Mouse (Mus musculus): ENCODE data around the gene Rnf182. TPM values are rescaled to one million over a fixed set of nuclear protein-coding genes. Genes with fewer than 3 reads are reported as not detected.

Rnf182 gene
- polyA plus RNA-seq, 1 experiment from 2014 or later, result 0.21 TPM

DNA sequence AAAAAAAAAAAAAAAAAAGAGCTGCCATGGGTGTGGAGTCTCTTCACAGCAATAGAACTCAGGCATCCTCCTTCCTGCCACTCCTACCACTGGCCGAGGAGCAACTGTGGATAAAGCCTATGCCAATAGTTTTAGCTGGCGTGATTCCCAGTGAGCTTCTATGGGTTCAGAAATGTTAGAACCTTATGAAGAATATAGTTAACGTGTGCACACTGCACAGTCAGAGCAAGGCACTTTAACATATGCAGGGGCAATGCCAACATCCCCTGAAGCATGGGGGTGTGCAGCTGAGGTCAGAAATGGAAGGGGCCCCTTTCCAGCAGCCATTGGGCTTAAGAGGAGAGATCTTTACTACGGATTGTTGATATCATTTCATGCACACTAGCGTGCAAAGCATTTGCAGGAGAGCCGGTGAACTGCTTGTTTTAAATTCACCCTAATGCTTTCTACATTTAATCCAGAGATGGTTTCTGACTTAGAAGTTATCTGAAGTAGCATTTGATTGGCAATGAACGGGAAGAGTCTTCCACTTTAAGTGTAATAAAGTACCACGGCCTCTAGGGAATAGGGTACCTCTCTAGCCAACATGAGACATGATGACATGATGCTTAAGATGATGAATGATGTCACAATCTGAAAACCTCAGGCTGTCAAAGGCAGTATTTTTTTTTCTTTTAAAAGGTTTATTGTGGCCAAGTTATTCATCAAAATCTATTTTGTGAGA, 61.8 kb downstream of the Rnf182 start:
- Histone ChIP-seq H3K9me3 (ENCODE audit: control insufficient read depth) (no peaks in the 10 kb centered on the region), H3K4me2 (replicated peaks; ENCODE audit: low read depth) (no peak overlapping the region), H3K4me1 (replicated peaks; ENCODE audit: control insufficient read depth, insufficient read depth, low read length) (no peaks in the 10 kb centered on the region), H3K9ac (ENCODE audit: low read depth, low read length) (no peak overlapping the region), H3K27me3 (replicated peaks; ENCODE audit: control insufficient read depth, insufficient read depth, low read length) (no peaks in the 10 kb centered on the region), H3K4me3 (ENCODE audit: low read depth, low read length) (no peak overlapping the region), H3K27ac (ENCODE audit: low read depth, low read length) (no peak overlapping the region), H3K36me3 (ENCODE audit: control insufficient read depth, insufficient read depth) (no peaks in the 10 kb centered on the region)
- no peak for TF ChIP-seq CTCF (IDR thresholded peaks at IDR 0.05; ENCODE audit: low read depth)
- no peak for ATAC-seq
- 81% methylated on average over 8 of the region's 8 CpGs for WGBS

DNA sequence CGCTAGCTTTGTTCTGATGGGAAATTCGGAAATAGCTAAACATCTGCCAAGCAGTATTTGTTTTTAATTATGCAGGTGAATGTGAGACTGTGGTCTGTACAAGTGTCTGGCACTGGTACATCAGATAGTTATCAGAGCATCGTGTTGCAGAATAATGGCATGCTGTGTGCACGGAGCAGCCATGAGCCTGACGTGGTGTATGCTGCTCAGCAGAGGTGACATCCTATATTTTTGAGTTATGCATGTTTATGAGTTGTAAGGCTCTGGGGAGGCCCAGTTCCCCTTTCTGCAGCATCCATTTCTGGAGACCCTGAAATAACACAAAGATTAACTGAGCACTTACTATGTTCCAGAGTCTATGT, 62.4 kb downstream of the Rnf182 start:
- Histone ChIP-seq H3K4me3 (ENCODE audit: low read depth, low read length) (no peak overlapping the region), H3K4me1 (replicated peaks; ENCODE audit: control insufficient read depth, insufficient read depth, low read length) (no peaks in the 10 kb centered on the region), H3K36me3 (ENCODE audit: control insufficient read depth, insufficient read depth) (no peaks in the 10 kb centered on the region), H3K27me3 (replicated peaks; ENCODE audit: control insufficient read depth, insufficient read depth, low read length) (no peaks in the 10 kb centered on the region), H3K9ac (ENCODE audit: low read depth, low read length) (no peak overlapping the region), H3K27ac (ENCODE audit: low read depth, low read length) (no peak overlapping the region), H3K9me3 (ENCODE audit: control insufficient read depth) (no peaks in the 10 kb centered on the region), H3K4me2 (replicated peaks; ENCODE audit: low read depth) (no peak overlapping the region)
- TF ChIP-seq CTCF (IDR thresholded peaks at IDR 0.05; ENCODE audit: low read depth), result no peak
- WGBS, result 84% methylated on average over 5 of the region's 5 CpGs
- no peak for ATAC-seq

DNA sequence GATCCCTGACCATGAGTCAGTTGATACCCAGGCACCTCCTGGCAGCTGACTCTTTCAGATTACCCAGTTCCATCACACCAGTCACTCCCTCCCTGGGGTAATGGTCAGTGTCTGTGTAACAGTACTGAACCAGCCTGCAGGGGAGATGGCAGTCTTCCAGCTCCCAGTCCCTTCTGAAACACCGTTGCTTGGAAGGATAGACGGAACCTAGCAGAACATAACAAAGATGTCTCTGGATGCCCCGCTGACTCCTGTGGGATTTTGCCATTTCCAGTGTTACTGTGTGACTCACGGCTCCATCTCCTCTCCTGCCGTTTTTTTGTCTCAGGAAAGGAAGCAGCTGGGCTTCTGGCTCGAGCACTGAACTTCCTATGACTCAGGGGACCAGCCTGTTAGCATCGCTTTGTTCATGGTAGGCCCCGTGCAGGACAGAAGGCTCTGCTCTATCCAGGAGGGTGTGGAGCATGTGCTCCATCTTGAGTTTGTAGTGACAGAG, 69.0 kb downstream of the Rnf182 start:
- Histone ChIP-seq H3K4me3 (ENCODE audit: low read depth, low read length) (no peak overlapping the region), H3K9me3 (ENCODE audit: control insufficient read depth) (no peaks in the 10 kb centered on the region), H3K4me1 (replicated peaks; ENCODE audit: control insufficient read depth, insufficient read depth, low read length) (no peaks in the 10 kb centered on the region), H3K27me3 (replicated peaks; ENCODE audit: control insufficient read depth, insufficient read depth, low read length) (no peaks in the 10 kb centered on the region), H3K9ac (ENCODE audit: low read depth, low read length) (no peak overlapping the region), H3K27ac (ENCODE audit: low read depth, low read length) (no peak overlapping the region), H3K36me3 (ENCODE audit: control insufficient read depth, insufficient read depth) (no peaks in the 10 kb centered on the region), H3K4me2 (replicated peaks; ENCODE audit: low read depth) (no peak overlapping the region)
- no peak for ATAC-seq
- no peak for TF ChIP-seq CTCF (IDR thresholded peaks at IDR 0.05; ENCODE audit: low read depth)
- 54% methylated on average over 8 of the region's 8 CpGs for WGBS

DNA sequence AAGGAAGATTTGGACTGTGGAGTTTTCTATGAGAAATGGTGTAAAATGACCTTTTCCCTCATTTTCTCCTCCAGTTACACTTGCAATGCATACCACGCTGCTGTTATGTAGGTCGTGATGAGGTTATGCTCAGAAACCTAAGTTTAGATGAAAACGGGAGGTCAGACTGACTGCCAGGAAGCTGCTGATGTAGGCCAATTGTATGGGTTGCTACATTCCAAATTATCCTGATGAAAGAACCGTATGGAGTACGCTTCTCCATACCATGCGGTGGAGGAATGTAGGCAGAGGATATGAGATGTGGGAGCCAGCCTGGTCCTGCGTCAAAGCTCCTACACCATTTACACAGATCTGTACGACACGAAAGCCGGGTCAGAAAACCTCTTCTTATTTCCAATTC, 72.6 kb downstream of the Rnf182 start:
- ATAC-seq, result no peak
- no peak for TF ChIP-seq CTCF (IDR thresholded peaks at IDR 0.05; ENCODE audit: low read depth)
- Histone ChIP-seq H3K9me3 (ENCODE audit: control insufficient read depth) (no peaks in the 10 kb centered on the region), H3K36me3 (ENCODE audit: control insufficient read depth, insufficient read depth) (no peaks in the 10 kb centered on the region), H3K4me1 (replicated peaks; ENCODE audit: control insufficient read depth, insufficient read depth, low read length) (no peaks in the 10 kb centered on the region), H3K27ac (ENCODE audit: low read depth, low read length) (no peak overlapping the region), H3K4me2 (replicated peaks; ENCODE audit: low read depth) (no peak overlapping the region), H3K9ac (ENCODE audit: low read depth, low read length) (no peak overlapping the region), H3K4me3 (ENCODE audit: low read depth, low read length) (no peak overlapping the region), H3K27me3 (replicated peaks; ENCODE audit: control insufficient read depth, insufficient read depth, low read length) (no peaks in the 10 kb centered on the region)
- 91% methylated on average over 10 of the region's 10 CpGs for WGBS

DNA sequence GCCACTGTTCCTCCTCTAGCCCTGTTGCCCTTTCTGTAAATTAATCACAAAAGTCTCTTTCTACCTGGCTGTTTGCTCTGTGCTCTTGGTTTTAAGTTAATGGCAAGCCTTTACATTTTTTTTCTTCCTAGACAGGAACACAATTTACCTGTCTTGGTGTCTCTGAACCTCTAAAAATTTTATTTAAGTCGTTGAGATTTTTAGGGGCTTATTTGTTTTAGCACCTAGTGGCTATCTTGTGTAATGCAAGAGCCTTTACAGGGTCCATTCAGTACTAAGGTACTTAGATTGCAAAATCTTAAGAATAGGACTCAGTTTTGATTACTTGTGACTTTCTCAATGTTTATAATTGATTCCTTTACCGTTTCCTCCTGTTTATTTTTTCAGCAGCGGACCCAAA, 76.2 kb downstream of the Rnf182 start:
- no peak overlapping the region for H3K27ac ChIP-seq (ENCODE audit: low read depth, low read length)
- no peaks in the 10 kb centered on the region for H3K4me1 ChIP-seq (replicated peaks; ENCODE audit: control insufficient read depth, insufficient read depth, low read length)
- no peak overlapping the region for H3K9ac ChIP-seq (ENCODE audit: low read depth, low read length)
- H3K36me3 ChIP-seq (ENCODE audit: control insufficient read depth, insufficient read depth), result no peaks in the 10 kb centered on the region
- 50% methylated on average over 3 of the region's 3 CpGs for WGBS
- TF ChIP-seq CTCF (IDR thresholded peaks at IDR 0.05; ENCODE audit: low read depth), result peak; percentile 28
- no peaks in the 10 kb centered on the region for H3K9me3 ChIP-seq (ENCODE audit: control insufficient read depth)
- ATAC-seq, result no peak
- no peaks in the 10 kb centered on the region for H3K27me3 ChIP-seq (replicated peaks; ENCODE audit: control insufficient read depth, insufficient read depth, low read length)
- H3K4me2 ChIP-seq (replicated peaks; ENCODE audit: low read depth), result no peak overlapping the region
- H3K4me3 ChIP-seq (ENCODE audit: low read depth, low read length), result no peak overlapping the region

DNA sequence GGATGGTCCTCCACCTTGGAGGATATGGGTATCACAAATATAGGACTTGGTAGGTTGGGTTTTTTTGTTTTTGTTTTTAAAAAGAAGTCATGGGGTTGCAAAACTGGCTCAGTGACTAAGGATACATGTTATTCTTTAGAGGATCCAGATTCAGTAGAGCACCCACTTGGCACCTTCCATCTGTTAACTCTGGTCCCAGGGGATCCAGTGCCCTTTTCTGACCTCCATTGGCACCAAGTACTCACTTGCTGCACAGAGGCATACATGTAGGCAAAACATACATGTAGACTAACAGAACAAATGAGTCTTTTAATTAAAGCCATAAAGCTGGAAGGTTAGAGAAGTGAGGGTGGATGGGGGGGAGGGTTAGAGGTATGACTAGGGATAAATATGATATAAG, 80.0 kb downstream of the Rnf182 start:
- no peak for TF ChIP-seq CTCF (IDR thresholded peaks at IDR 0.05; ENCODE audit: low read depth)
- no peaks in the 10 kb centered on the region for H3K36me3 ChIP-seq (ENCODE audit: control insufficient read depth, insufficient read depth)
- ATAC-seq, result no peak

More for the DNA sequence above, 80.0 kb downstream of the Rnf182 start:
- Histone ChIP-seq H3K4me1 (replicated peaks; ENCODE audit: control insufficient read depth, insufficient read depth, low read length) (no peaks in the 10 kb centered on the region), H3K4me3 (ENCODE audit: low read depth, low read length) (no peak overlapping the region), H3K4me2 (replicated peaks; ENCODE audit: low read depth) (no peak overlapping the region), H3K9ac (ENCODE audit: low read depth, low read length) (no peak overlapping the region), H3K27me3 (replicated peaks; ENCODE audit: control insufficient read depth, insufficient read depth, low read length) (no peaks in the 10 kb centered on the region), H3K27ac (ENCODE audit: low read depth, low read length) (no peak overlapping the region), H3K9me3 (ENCODE audit: control insufficient read depth) (no peaks in the 10 kb centered on the region)

Measured in intestine, postnatal 0 days (tissue).